Mouse (Mus musculus) retina, postnatal 1 day (tissue): ENCODE results near the gene Mrps9.

ENCODE experiments used
- DNase-seq: peaks from one replicate; pipeline ENCODE4 v3.0.0-alpha.2; 2012

Mrps9 gene

DNA sequence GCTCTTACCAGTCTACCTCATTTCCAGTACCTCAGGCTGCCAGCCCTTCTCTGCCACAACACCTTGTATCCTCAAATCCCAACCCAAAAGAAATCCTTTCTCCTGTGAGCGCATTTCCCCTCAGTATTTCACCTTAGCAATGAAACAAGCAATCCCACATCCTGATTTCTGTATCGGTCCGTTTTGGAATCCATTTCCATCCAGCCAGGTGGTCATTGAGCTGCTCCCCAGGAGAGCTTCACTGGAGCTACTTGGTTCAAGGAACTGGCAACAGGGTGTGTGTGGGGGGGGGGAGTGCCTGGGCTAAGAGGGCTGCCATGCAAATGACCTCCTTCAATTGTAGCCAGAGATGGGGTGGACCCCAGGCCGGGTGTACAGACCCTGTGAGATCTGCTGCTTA is 56.1 kb downstream of the Mrps9 start:
- no peak for DNase-seq

DNA sequence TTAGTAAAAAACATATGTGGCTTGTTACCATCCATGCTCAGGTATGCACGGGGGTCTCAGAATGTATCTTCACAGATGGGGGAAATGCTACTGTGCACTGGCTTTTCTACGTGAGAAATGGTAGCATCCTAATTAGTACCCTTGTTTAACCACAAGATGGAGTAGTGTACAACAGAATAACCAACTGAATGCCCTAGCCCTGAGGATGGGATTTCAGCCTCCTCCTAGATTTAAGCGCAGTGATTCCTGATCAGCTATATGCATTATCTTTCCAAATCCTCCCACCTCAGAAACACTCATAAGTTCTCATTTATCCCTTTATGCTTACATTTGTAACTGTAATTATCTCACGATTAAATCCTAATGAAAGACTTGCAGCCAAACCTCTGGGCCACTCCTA is 64.0 kb downstream of the Mrps9 start:
- DNase-seq: peak; percentile 75

DNA sequence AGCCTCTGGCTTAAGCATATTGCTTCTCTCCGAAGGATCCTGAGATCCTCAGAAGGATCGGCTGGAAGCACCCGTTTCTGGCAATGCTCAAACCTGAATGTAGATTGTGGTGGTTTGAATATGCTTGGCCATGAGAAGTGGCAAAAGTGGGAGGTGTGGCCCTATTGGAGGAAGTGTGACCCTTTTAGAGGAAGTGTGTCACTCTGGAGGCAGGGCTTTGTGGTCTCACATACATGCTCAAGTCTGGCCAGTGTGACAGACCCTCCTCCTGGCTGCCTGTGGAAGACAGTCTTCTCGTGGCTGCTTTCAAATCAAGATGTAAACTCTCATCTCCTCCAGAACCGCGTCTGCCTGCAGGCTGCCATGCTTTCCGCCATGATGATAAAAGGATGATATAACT is 65.7 kb downstream of the Mrps9 start:
- DNase-seq: no peak

DNA sequence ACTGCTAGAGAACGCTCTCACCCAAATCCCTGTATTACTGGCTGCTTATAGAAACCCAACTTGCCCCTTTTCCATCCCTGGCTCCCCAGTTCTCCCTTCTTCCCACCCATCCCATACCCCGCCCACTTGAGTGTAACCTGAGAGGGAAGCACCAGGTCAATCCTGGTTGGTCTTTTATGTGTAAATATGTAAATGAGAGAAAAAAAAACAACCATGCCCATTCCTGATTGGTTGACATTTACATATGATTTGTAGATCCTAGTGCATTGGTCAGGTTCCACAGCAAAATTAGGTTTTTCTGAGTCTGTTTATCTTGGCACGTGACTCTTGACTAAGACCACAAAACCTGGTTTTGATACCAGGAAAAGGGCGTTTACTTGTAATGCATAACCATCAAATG is 66.9 kb downstream of the Mrps9 start:
- peak; percentile 62 for DNase-seq

DNA sequence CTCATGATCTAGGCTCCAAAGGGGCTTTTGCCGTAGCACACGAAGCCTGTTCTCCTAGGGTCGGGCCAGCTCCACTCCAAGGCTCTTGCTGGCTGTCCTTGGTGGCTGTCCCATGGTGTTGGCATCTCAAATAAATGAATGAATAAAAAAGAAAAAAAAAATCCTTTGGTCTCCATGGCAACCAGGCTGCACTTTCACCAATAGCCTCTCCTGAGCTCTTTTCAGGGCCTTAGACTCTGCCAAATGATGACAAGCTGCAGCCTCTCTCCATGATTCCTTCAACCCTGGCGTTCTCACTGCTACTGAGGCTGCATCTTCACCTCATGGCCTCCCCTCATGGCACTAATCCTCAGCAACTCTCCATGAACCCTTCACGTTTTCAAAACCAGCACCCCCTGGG is 72.9 kb downstream of the Mrps9 start:
- no peak for DNase-seq

DNA sequence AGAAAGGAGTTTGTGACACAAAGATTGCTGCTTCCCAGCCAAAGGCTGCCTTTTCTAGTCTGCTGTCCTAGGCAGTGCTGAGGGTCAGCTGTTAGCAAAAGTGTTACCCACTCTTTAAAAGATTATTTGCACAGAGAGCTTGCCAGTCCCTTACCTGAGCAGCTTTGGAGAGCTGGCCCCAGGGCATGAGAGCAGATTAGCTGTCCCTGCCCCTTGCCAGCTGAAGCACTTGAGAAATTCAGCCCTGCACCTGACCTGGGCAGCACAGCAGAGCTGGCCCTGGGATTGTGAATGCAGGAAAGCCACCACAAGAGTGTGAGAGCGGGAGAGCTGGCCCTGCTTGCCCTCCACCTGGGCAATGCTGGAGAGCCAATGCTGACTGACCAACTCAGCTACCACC is 82.6 kb downstream of the Mrps9 start:
- no peak for DNase-seq

DNA sequence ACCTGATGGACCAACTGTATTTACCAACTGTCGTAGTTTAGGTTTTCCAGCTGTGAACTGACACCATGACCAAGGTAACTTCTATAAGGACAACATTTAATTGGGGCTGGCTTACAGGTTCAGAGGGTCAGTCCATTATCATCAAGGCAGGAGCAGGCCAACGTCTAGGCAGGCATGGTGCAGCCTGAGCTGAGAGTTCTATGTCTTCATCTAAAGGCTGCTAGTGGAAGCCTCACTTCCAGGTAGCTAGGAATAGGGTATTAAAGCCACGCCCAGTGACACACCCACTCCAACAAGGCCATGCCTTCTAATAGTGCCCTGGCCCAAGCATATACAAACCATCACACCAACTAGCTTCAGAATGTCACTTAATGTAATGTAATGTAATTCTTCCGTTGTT is 97.5 kb downstream of the Mrps9 start:
- no peak for DNase-seq

DNA sequence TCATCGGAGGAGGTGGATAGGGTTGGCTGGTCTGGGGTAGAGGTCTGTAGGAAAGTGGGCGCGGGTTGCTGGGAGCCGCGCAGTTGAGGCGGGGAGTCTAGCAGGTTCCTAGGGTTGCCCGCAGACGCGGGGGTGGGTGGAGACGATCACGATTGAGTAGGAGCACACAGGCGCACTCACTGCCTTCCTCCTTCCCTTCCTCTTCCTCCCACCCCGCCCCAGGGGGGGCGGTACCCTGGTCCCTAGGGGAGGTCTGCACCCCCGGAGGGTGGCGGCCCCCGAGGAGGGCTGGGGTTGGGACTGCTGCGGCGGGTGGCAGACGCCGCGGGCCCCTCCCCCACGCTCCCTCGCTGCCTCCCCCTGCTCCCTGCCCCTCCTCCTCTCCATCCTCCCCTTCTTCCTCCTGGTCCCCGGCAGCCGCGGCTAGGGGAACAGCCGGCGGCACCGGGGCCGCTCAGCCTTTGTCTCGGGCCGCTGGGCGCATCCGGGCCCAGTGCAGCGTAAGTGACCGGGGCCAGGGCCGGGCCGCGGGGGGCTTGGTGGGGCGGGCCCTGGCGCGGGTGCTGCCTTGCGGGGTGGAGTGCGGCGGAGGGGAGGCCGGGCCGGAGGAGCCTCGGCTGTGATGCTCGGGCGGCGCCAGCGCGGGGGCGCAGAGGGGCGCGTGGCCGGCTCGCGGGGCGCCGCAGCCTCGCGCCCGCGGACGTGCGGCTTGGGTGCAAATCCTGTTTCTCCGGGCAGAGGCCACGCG is 101.9 kb downstream of the Mrps9 start, which contains the start of gene Gpr45:
Gene Gpr45 (plus strand): TSS at position 139 of the 748 bp plus-strand sequence.
- peak; percentile 82 for DNase-seq

DNA sequence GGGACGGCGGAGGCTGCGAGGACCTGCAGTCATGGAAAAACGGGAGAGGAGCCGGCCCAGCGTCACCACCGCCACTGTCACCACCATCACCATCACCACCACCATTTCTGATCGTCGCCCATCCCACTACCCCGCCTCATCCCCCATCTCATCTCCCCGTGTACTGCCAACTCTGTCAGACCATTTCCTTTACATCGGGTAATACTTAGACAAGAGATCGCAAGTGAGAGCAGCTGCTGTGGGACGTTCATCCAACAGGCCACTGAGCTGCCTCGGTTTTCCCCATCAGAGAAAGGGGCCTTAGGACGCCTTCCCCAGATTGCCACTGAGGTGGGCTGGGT is 102.4 kb downstream of the Mrps9 start:
- DNase-seq: no peak
